Mouse (Mus musculus): ENCODE results near the gene Whrn. TPM values are rescaled to one million over a fixed set of nuclear protein-coding genes. Genes with fewer than 3 reads are reported as not detected.

Whrn gene
- polyA plus RNA-seq, 1 experiment from 2014 or later, result 8.0 TPM

DNA sequence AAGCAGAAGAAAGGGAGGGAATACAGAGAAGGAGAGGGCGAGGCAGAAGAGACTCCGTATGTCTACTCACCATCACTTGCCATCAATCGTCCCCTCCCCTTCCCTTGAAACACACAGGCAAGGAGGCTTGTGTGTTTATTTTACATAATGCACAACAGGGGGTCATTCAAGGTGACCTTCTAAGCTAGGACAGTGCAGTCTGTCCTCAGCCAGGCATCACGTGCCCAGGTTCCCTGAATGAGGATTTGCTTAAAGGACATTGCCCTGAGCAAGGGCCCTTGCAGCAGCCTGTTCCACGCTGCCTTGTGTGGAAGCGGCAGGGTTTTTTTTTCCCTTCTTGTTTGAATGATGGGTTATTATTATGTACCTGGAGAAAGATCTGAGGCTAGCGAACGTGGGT lies 29.7 kb upstream of the Whrn start:
- Histone ChIP-seq H3K27me3 (ENCODE audit: control insufficient read depth, insufficient read depth, low read length) (no peaks in the 10 kb centered on the region), H3K9me3 (ENCODE audit: control insufficient read depth, low read length) (no peaks in the 10 kb centered on the region), H3K4me2 (ENCODE audit: low read depth) (no peak overlapping the region), H3K36me3 (ENCODE audit: control insufficient read depth, insufficient read depth, low read length) (no peaks in the 10 kb centered on the region), H3K9ac (ENCODE audit: low read length) (no peak overlapping the region), H3K27ac (ENCODE audit: low read depth, low read length) (no peak overlapping the region), H3K4me3 (ENCODE audit: low read depth, low read length) (no peak overlapping the region), H3K4me1 (ENCODE audit: control insufficient read depth, insufficient read depth, low read length) (no peaks in the 10 kb centered on the region)
- WGBS, result 83% methylated on average over 8 of the region's 8 CpGs
- no peak for ATAC-seq (ENCODE audit: insufficient read depth, low FRiP score, low TSS enrichment)
- no peak for DNase-seq (ENCODE audit: low spot score)

DNA sequence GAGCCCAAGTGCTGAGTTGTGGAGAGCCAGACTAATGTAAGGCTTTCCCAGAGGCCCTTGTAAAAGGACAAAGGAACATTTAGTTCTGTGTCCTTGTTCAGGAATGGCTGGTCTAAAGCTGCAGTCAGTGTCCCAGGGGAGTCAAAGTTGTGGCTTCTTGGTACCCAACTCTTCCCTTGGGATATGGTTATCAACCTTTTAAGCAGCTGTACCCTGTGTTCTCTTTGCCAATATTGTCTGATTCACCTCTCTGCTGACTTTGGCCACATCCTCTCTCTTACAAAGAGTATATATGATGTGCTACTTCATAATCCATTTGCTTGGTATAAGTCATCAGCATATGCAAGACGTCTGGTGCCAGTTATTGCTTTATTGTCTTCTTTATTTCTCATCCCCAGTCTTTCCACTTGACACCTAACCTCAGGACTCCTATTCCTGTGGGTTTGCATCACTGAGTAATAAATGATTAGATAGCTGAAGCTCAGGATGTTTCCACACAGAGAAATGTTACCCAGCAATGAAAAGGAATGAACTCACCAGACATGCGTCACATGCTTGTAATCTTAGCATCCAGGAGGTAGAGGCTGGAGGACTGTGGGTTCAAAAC lies 26.1 kb upstream of the Whrn start:
- Histone ChIP-seq H3K4me2 (ENCODE audit: low read depth) (no peak overlapping the region), H3K27ac (ENCODE audit: low read depth, low read length) (no peak overlapping the region), H3K9ac (ENCODE audit: low read length) (no peak overlapping the region), H3K27me3 (ENCODE audit: control insufficient read depth, insufficient read depth, low read length) (no peaks in the 10 kb centered on the region), H3K9me3 (ENCODE audit: control insufficient read depth, low read length) (no peaks in the 10 kb centered on the region), H3K4me3 (ENCODE audit: low read depth, low read length) (no peak overlapping the region), H3K36me3 (ENCODE audit: control insufficient read depth, insufficient read depth, low read length) (no peaks in the 10 kb centered on the region), H3K4me1 (ENCODE audit: control insufficient read depth, insufficient read depth, low read length) (no peaks in the 10 kb centered on the region)
- WGBS, result 79% methylated on average over 2 of the region's 2 CpGs
- DNase-seq (ENCODE audit: low spot score), result no peak
- no peak for ATAC-seq (ENCODE audit: insufficient read depth, low FRiP score, low TSS enrichment)

- WGBS, result 89% methylated on average over 5 of the region's 5 CpGs
- no peak overlapping the region for H3K4me2 ChIP-seq (ENCODE audit: low read depth)
Measured at GRCm38 (mm10) chr4:63515021-63515420, 19.2 kb upstream of the Whrn start.

GRCm38 (mm10) chr4:63514454-63514984 lies 18.7 kb upstream of the Whrn start:
- H3K27ac ChIP-seq (ENCODE audit: low read depth, low read length), result no peak overlapping the region
- no peak overlapping the region for H3K9ac ChIP-seq (ENCODE audit: low read length)
- no peaks in the 10 kb centered on the region for H3K4me1 ChIP-seq (ENCODE audit: control insufficient read depth, insufficient read depth, low read length)
- no peak overlapping the region for H3K4me3 ChIP-seq (ENCODE audit: low read depth, low read length)
- no peaks in the 10 kb centered on the region for H3K27me3 ChIP-seq (ENCODE audit: control insufficient read depth, insufficient read depth, low read length)
- no peaks in the 10 kb centered on the region for H3K36me3 ChIP-seq (ENCODE audit: control insufficient read depth, insufficient read depth, low read length)
- 73% methylated on average over 4 of the region's 4 CpGs for WGBS
- H3K4me2 ChIP-seq (ENCODE audit: low read depth), result no peak overlapping the region
- no peaks in the 10 kb centered on the region for H3K9me3 ChIP-seq (ENCODE audit: control insufficient read depth, low read length)
- DNase-seq (ENCODE audit: low spot score), result no peak
- ATAC-seq (ENCODE audit: insufficient read depth, low FRiP score, low TSS enrichment), result no peak

More at GRCm38 (mm10) chr4:63515021-63515420, 19.2 kb upstream of the Whrn start:
- no peaks in the 10 kb centered on the region for H3K4me1 ChIP-seq (ENCODE audit: control insufficient read depth, insufficient read depth, low read length)
- H3K27me3 ChIP-seq (ENCODE audit: control insufficient read depth, insufficient read depth, low read length), result no peaks in the 10 kb centered on the region
- H3K27ac ChIP-seq (ENCODE audit: low read depth, low read length), result no peak overlapping the region
- no peak overlapping the region for H3K9ac ChIP-seq (ENCODE audit: low read length)
- ATAC-seq (ENCODE audit: insufficient read depth, low FRiP score, low TSS enrichment), result no peak
- DNase-seq (ENCODE audit: low spot score), result no peak
- H3K36me3 ChIP-seq (ENCODE audit: control insufficient read depth, insufficient read depth, low read length), result no peaks in the 10 kb centered on the region
- no peaks in the 10 kb centered on the region for H3K9me3 ChIP-seq (ENCODE audit: control insufficient read depth, low read length)
- no peak overlapping the region for H3K4me3 ChIP-seq (ENCODE audit: low read depth, low read length)

DNA sequence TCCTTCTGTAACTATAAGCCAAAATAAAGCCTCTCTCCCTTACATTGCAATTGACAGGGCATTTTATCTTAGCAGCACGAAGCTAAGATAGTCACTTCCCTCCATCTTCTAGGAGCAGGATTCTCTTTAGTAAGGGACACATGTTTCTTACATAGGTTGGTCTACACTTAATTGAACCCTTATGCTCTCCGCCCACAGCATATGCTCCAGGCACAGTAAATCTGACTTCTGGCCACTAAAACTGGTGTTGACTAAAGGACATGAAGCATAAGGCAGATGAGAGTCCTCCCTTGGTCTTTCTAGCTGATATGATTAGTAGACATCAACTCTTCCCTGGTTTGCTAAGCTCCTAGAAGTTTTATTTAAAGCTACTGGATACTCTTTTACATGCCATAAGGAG lies 17.1 kb upstream of the Whrn start:
- H3K27me3 ChIP-seq (ENCODE audit: control insufficient read depth, insufficient read depth, low read length), result no peaks in the 10 kb centered on the region
- H3K27ac ChIP-seq (ENCODE audit: low read depth, low read length), result no peak overlapping the region
- no peak overlapping the region for H3K4me2 ChIP-seq (ENCODE audit: low read depth)
- no peak overlapping the region for H3K9ac ChIP-seq (ENCODE audit: low read length)
- ATAC-seq (ENCODE audit: insufficient read depth, low FRiP score, low TSS enrichment), result no peak
- no peaks in the 10 kb centered on the region for H3K4me1 ChIP-seq (ENCODE audit: control insufficient read depth, insufficient read depth, low read length)
- no peaks in the 10 kb centered on the region for H3K36me3 ChIP-seq (ENCODE audit: control insufficient read depth, insufficient read depth, low read length)
- WGBS, result 82% methylated on average over 2 of the region's 2 CpGs
- H3K9me3 ChIP-seq (ENCODE audit: control insufficient read depth, low read length), result no peaks in the 10 kb centered on the region
- DNase-seq (ENCODE audit: low spot score), result no peak
- H3K4me3 ChIP-seq (ENCODE audit: low read depth, low read length), result no peak overlapping the region

DNA sequence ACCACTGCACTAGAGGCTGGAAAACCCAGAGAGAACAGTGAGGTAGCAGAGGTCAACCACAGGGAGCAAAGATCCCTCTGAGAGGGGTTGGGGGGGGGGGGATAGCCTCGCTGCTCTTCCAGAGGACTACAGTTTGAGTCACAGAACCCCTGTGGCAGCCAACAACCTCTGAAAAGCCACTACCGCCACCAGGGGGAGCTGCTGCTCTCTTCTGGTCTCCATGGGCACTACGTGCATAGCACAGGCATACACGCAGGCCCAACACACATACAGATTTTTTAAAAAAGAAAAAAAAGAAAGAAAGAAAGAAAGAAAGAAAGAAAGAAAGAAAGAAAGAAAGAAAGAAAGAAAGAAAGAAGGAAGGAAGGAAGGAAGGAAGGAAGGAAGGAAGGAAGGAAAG lies 12.4 kb upstream of the Whrn start:
- Histone ChIP-seq H3K4me2 (ENCODE audit: low read depth) (no peak overlapping the region), H3K9me3 (ENCODE audit: control insufficient read depth, low read length) (no peaks in the 10 kb centered on the region), H3K4me1 (ENCODE audit: control insufficient read depth, insufficient read depth, low read length) (no peaks in the 10 kb centered on the region), H3K4me3 (ENCODE audit: low read depth, low read length) (no peak overlapping the region), H3K36me3 (ENCODE audit: control insufficient read depth, insufficient read depth, low read length) (no peaks in the 10 kb centered on the region), H3K27ac (ENCODE audit: low read depth, low read length) (no peak overlapping the region), H3K27me3 (ENCODE audit: control insufficient read depth, insufficient read depth, low read length) (no peaks in the 10 kb centered on the region), H3K9ac (ENCODE audit: low read length) (no peak overlapping the region)
- DNase-seq (ENCODE audit: low spot score), result peak; percentile 77
- ATAC-seq (ENCODE audit: insufficient read depth, low FRiP score, low TSS enrichment), result no peak
- WGBS, result 23% methylated on average over 4 of the region's 4 CpGs

GRCm38 (mm10) chr4:63507478-63507877 lies 11.7 kb upstream of the Whrn start:
- Histone ChIP-seq H3K27ac (ENCODE audit: low read depth, low read length) (no peak overlapping the region), H3K36me3 (ENCODE audit: control insufficient read depth, insufficient read depth, low read length) (no peaks in the 10 kb centered on the region)
- WGBS, result 87% methylated on average over 5 of the region's 5 CpGs

DNA sequence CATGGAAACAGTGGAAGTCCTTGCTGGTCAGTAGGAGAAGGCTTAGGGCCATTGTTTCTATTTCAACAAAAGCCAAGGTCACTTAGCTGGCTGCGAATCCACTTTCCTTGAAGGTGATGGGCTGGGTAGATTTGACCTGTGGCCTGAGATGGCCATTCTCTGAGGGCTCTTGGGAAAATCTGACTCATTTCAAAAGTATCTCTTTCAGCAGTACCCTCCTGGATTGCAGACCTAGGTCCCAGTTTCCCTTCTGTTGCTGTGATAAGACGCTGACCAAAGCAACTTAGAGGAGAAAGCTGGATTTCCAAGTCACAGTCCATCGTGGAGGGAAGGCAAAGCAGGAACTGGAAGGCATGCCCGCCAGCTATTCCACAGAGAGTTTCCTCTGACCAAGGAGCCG lies 8.2 kb upstream of the Whrn start:
- Histone ChIP-seq H3K4me2 (ENCODE audit: low read depth) (no peak overlapping the region), H3K9ac (ENCODE audit: low read length) (no peak overlapping the region), H3K4me3 (ENCODE audit: low read depth, low read length) (no peak overlapping the region), H3K36me3 (ENCODE audit: control insufficient read depth, insufficient read depth, low read length) (no peaks in the 10 kb centered on the region), H3K9me3 (ENCODE audit: control insufficient read depth, low read length) (no peaks in the 10 kb centered on the region), H3K4me1 (ENCODE audit: control insufficient read depth, insufficient read depth, low read length) (no peaks in the 10 kb centered on the region), H3K27me3 (ENCODE audit: control insufficient read depth, insufficient read depth, low read length) (no peaks in the 10 kb centered on the region), H3K27ac (ENCODE audit: low read depth, low read length) (no peak overlapping the region)
- ATAC-seq (ENCODE audit: insufficient read depth, low FRiP score, low TSS enrichment) (no peak), DNase-seq (ENCODE audit: low spot score) (no peak)
- WGBS, result 83% methylated on average over 5 of the region's 5 CpGs

More at GRCm38 (mm10) chr4:63507478-63507877, 11.7 kb upstream of the Whrn start:
- Histone ChIP-seq H3K9ac (ENCODE audit: low read length) (no peak overlapping the region), H3K27me3 (ENCODE audit: control insufficient read depth, insufficient read depth, low read length) (no peaks in the 10 kb centered on the region), H3K4me2 (ENCODE audit: low read depth) (no peak overlapping the region), H3K4me3 (ENCODE audit: low read depth, low read length) (no peak overlapping the region), H3K4me1 (ENCODE audit: control insufficient read depth, insufficient read depth, low read length) (no peaks in the 10 kb centered on the region), H3K9me3 (ENCODE audit: control insufficient read depth, low read length) (no peaks in the 10 kb centered on the region)
- DNase-seq (ENCODE audit: low spot score) (no peak), ATAC-seq (ENCODE audit: insufficient read depth, low FRiP score, low TSS enrichment) (no peak)

DNA sequence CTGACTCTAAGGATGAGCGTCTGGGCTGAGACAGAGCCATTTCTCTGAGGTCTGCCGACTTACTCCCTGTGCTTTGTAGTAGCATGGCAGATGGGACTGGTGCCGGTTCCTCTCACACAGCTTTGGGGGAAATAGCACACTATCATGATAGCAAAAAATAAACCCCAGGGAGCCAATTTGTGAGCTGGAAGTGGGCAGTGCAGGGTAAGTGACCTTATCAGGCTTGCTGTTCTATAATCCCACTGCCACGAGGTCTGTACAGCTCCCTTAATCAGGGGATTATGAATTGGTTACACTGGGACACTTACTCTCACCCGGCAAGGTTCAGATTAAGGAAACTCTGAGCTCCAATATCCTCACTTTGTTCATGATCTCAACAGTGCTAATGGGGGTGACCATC lies 5.3 kb upstream of the Whrn start:
- WGBS, result 82% methylated on average over 5 of the region's 5 CpGs
- DNase-seq (ENCODE audit: low spot score), result no peak
- no peak for ATAC-seq (ENCODE audit: insufficient read depth, low FRiP score, low TSS enrichment)
- Histone ChIP-seq H3K36me3 (ENCODE audit: control insufficient read depth, insufficient read depth, low read length) (no peaks in the 10 kb centered on the region), H3K4me3 (ENCODE audit: low read depth, low read length) (no peak overlapping the region), H3K27me3 (ENCODE audit: control insufficient read depth, insufficient read depth, low read length) (no peaks in the 10 kb centered on the region), H3K27ac (ENCODE audit: low read depth, low read length) (no peak overlapping the region), H3K9ac (ENCODE audit: low read length) (no peak overlapping the region), H3K4me2 (ENCODE audit: low read depth) (no peak overlapping the region), H3K9me3 (ENCODE audit: control insufficient read depth, low read length) (no peaks in the 10 kb centered on the region), H3K4me1 (ENCODE audit: control insufficient read depth, insufficient read depth, low read length) (no peaks in the 10 kb centered on the region)
